Mouse (Mus musculus) midbrain, postnatal 0 days (tissue): ENCODE measurements around the gene Phlpp1. TPM values are rescaled to one million over a fixed set of nuclear protein-coding genes. Genes with fewer than 3 reads are reported as not detected.

Experiments used
- ATAC-seq: fragments of 200-750 bp; cut with Nextera tagmentation; 2 replicates; pipeline ENCODE4 v1.8.0; 2017; ENCODE audit warnings: moderate number of reproducible peaks, mild to moderate bottlenecking, moderate TSS enrichment, moderate library complexity; ENCODE audit not compliant: low FRiP score
- DNase-seq: peaks from one replicate; pipeline ENCODE4 v3.0.0-alpha.2; 2015; ENCODE audit warnings: low spot score
- H3K27ac ChIP-seq: fragments of 300-500 bp; sonication (generic); 2 replicates; pipeline ENCODE4 v1.5.1; 2014; ENCODE audit warnings: low read depth, mild to moderate bottlenecking, low read length, mixed read lengths
- H3K27me3 ChIP-seq: fragments of 300-500 bp; sonication (generic); 2 replicates; pipeline ENCODE4 v1.6.1; 2014; ENCODE audit warnings: low read length, control low read depth, mixed read lengths; ENCODE audit not compliant: insufficient read depth
- H3K36me3 ChIP-seq: fragments of 300-500 bp; sonication (generic); 2 replicates; pipeline ENCODE4 v1.6.1; 2014; ENCODE audit warnings: low read length, control low read depth, mixed read lengths; ENCODE audit not compliant: insufficient read depth
- H3K4me1 ChIP-seq: fragments of 300-500 bp; sonication (generic); 2 replicates; pipeline ENCODE4 v1.6.1; 2014; ENCODE audit warnings: mild to moderate bottlenecking, control low read depth, antibody characterized with exemption, low read length, mixed read lengths; ENCODE audit not compliant: insufficient read depth
- H3K4me2 ChIP-seq: fragments of 300-500 bp; sonication (generic); 2 replicates; pipeline ENCODE4 v1.6.1; 2014; ENCODE audit warnings: low read depth, mild to moderate bottlenecking, low read length, mixed read lengths; ENCODE audit not compliant: poor library complexity, severe bottlenecking
- H3K4me3 ChIP-seq: fragments of 300-500 bp; sonication (generic); 2 replicates; pipeline ENCODE4 v1.5.1; 2014; ENCODE audit warnings: low read depth, mild to moderate bottlenecking, low read length, moderate library complexity
- H3K9ac ChIP-seq: fragments of 300-500 bp; sonication (generic); replicated peaks from 2 replicates; pipeline ENCODE4 v1.6.1; 2014; ENCODE audit warnings: mild to moderate bottlenecking, low read length, moderate library complexity, mixed read lengths; ENCODE audit not compliant: poor library complexity, severe bottlenecking
- H3K9me3 ChIP-seq: fragments of 300-500 bp; sonication (generic); 2 replicates; pipeline ENCODE4 v1.6.1; 2016; ENCODE audit warnings: low read length, control low read depth
- CTCF ChIP-seq: IDR thresholded peaks from 2 replicates; pipeline ENCODE4 v1.5.1; 2016; ENCODE audit warnings: antibody characterized with exemption, mild to moderate bottlenecking
- WGBS: fragments of 180-500 bp; shearing (Covaris S2); extraction: QIAGEN DNeasy Blood & Tissue Kit; methylation state at CpG from one replicate; pipeline ENCODE4 v1.1.7; 2014; 5-methylcytosine and 5-hydroxymethylcytosine counted together
- polyA plus RNA-seq: library from polyadenylated mRNA; unstranded; fragments of >200 nt; fragmentation: Nextera tagmentation; extraction: Ambion mirVana; gene quantifications from 2 replicates; pipeline ENCODE4 v1.2.1, GENCODE M21; 2015
- total RNA-seq: library from RNA; depleted of rRNA; stranded (reverse); fragments of >200 nt; gene quantifications from 2 replicates; pipeline ENCODE4 v1.2.3, GENCODE M21; 2014

The Phlpp1 gene
- total and polyA plus RNA-seq, 2 experiments from 2014 or later = 5.3 to 34.0 TPM

- Histone ChIP-seq H3K27me3 (no peaks in the 10 kb centered on the region), H3K36me3 (no peaks in the 10 kb centered on the region), H3K4me1 (no peaks in the 10 kb centered on the region), H3K4me2 (no peak overlapping the region), H3K27ac (no peak overlapping the region), H3K4me3 (no peak overlapping the region), H3K9me3 (no peaks in the 10 kb centered on the region), H3K9ac (no peak overlapping the region)
- 77% methylated on average over 6 of the region's 6 CpGs for WGBS
- ATAC-seq (no peak), DNase-seq (no peak)
- TF ChIP-seq CTCF = no peak
Measured at GRCm38 (mm10) chr1:106220431-106220830, 48.9 kb downstream of the Phlpp1 start.

- DNase-seq (no peak), ATAC-seq (no peak)
- H3K4me1 ChIP-seq = no peaks in the 10 kb centered on the region
- H3K4me3 ChIP-seq = no peak overlapping the region
- no peaks in the 10 kb centered on the region for H3K9me3 ChIP-seq
- H3K36me3 ChIP-seq = no peaks in the 10 kb centered on the region
- H3K4me2 ChIP-seq = no peak overlapping the region
- H3K9ac ChIP-seq = no peak overlapping the region
- no peak overlapping the region for H3K27ac ChIP-seq
- WGBS = 86% methylated on average over 1 of the region's 1 CpGs
- TF ChIP-seq CTCF = no peak
- H3K27me3 ChIP-seq = no peaks in the 10 kb centered on the region
Measured at GRCm38 (mm10) chr1:106221371-106221770, 49.8 kb downstream of the Phlpp1 start.

- WGBS = 25% methylated on average over 2 of the region's 2 CpGs
Measured at GRCm38 (mm10) chr1:106221964-106222363, 50.4 kb downstream of the Phlpp1 start.

DNA sequence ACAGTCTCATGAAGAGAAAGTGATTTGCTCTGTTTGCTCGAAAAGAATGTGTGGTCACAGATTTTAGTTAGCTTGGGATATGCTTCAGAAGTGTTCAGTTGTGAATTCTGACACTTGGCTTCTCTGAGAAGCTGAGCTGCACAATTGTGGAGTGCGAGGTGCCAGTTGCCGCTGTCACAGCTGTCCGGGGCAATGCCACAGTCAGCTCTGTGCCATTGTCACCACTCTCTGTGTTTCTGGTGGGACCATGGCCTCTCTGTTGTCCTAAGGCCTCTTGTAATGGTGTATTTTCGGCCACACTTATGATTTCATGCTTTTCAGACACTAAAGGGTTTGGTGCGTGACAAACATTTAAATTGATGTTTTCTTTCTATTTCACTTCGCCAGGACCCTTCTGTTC is 55.1 kb downstream of the Phlpp1 start:
- no peak overlapping the region for H3K4me3 ChIP-seq
- no peaks in the 10 kb centered on the region for H3K9me3 ChIP-seq
- ATAC-seq (no peak), DNase-seq (no peak)
- no peaks in the 10 kb centered on the region for H3K36me3 ChIP-seq
- H3K4me1 ChIP-seq = no peaks in the 10 kb centered on the region
- no peak overlapping the region for H3K4me2 ChIP-seq
- H3K27me3 ChIP-seq = no peaks in the 10 kb centered on the region
- no peak overlapping the region for H3K9ac ChIP-seq
- 53% methylated on average over 7 of the region's 7 CpGs for WGBS
- H3K27ac ChIP-seq = no peak overlapping the region
- TF ChIP-seq CTCF = no peak

More at GRCm38 (mm10) chr1:106221964-106222363, 50.4 kb downstream of the Phlpp1 start:
- Histone ChIP-seq H3K4me2 (no peak overlapping the region), H3K4me1 (no peaks in the 10 kb centered on the region), H3K27ac (no peak overlapping the region), H3K27me3 (no peaks in the 10 kb centered on the region), H3K4me3 (no peak overlapping the region), H3K9me3 (no peaks in the 10 kb centered on the region), H3K36me3 (no peaks in the 10 kb centered on the region), H3K9ac (no peak overlapping the region)
- no peak for ATAC-seq
- DNase-seq = no peak
- no peak for TF ChIP-seq CTCF

DNA sequence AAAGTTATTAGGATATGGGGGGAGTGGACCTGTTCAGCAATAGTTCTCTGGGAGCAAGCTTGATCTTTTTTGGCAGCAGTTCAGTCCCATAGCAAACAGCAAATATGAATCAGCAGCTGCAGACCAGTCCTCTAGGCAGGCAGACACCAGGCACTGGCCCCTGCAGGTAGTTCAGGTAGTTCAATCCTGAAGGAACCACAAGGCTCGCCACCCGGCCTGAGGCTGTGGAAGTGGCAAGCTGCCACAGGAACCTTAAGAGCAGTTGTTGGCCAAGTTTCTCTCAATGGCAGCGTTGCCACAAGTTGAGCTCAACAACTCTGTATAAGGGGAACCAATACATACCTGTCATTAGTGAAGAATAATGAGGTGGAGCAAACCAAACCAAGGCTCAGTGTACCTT is 58.8 kb downstream of the Phlpp1 start:
- Histone ChIP-seq H3K9ac (no peak overlapping the region), H3K4me2 (no peak overlapping the region), H3K9me3 (no peaks in the 10 kb centered on the region), H3K4me3 (no peak overlapping the region), H3K27me3 (no peaks in the 10 kb centered on the region), H3K4me1 (no peaks in the 10 kb centered on the region), H3K36me3 (no peaks in the 10 kb centered on the region), H3K27ac (no peak overlapping the region)
- WGBS = 87% methylated on average over 3 of the region's 3 CpGs
- TF ChIP-seq CTCF = no peak
- DNase-seq (no peak), ATAC-seq (no peak)

DNA sequence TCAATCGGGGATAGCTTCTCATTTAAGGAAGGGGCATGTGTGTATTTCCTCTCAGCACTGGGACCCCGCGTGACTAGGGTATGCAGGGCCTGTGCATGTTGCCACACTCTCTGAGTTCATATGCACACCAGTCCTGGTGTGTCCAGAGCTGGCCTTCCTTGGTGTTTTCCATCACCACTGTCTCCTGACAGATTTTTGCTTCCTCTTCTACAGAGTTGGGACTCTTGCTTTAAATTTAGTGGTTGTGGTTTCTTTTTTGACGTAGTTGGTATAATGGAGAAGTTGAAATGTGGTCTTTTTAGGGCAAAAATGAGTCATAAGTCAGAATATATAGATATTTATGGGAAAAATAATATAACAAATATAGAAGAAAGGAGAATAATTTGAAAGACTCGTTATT is 59.8 kb downstream of the Phlpp1 start:
- Histone ChIP-seq H3K9ac (no peak overlapping the region), H3K4me2 (no peak overlapping the region), H3K36me3 (no peaks in the 10 kb centered on the region), H3K27me3 (no peaks in the 10 kb centered on the region), H3K4me1 (no peaks in the 10 kb centered on the region), H3K9me3 (no peaks in the 10 kb centered on the region), H3K27ac (no peak overlapping the region), H3K4me3 (no peak overlapping the region)
- no peak for ATAC-seq
- no peak for TF ChIP-seq CTCF
- no peak for DNase-seq
- WGBS = 89% methylated on average over 5 of the region's 5 CpGs
